Mouse (Mus musculus): ENCODE results near the gene Zfp169.
A peak's percentile ranks its signal among the peaks of the same experiment; 100 is the strongest.

- TF ChIP-seq CTCF (IDR thresholded peaks at IDR 0.05; ENCODE audit: insufficient read depth, low read depth, low read length): no peak
- peak; percentile 75 for TF ChIP-seq POLR2A (IDR thresholded peaks at IDR 0.05; ENCODE audit: insufficient read depth, low read depth, low read length)
These were observed at the start of gene Zfp169, which contains the start of gene A830005F24Rik for GRCm38 (mm10) chr13:48513003-48513929.

Data from olfactory bulb, adult 2 months (tissue).